Mouse (Mus musculus): Measurements from ENCODE around the gene Pigk. TPM values are rescaled to one million over a fixed set of nuclear protein-coding genes. Genes with fewer than 3 reads are reported as not detected.

Gene Pigk
- polyA plus RNA-seq, 1 experiment: 8.5 TPM

DNA sequence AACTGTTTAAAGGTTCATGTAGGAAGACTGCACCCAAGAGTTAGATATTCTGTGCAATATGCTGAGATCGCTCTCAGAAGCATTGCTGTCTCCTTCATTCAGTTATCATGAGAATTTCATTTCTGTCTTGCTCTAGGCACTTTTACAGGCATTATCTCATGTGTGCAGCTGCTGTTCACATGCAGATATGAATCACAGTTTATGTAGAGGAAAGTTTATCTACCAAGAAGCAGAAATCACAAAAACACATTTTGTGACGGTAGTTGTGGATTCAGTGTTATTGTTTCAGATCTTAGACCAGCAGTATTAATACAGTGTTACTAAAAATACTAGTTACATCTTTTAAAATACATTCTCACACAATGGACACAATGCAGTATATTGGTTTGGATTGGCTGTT is 36.0 kb downstream of the Pigk start:
- H3K4me3 ChIP-seq (replicated peaks): no peak overlapping the region
- H3K9me3 ChIP-seq: no peaks in the 10 kb centered on the region
- H3K4me1 ChIP-seq: no peaks in the 10 kb centered on the region
- H3K36me3 ChIP-seq (replicated peaks; ENCODE audit: low read length): peaks cover 34% of the 10 kb centered on the region
- H3K27me3 ChIP-seq (replicated peaks): no peaks in the 10 kb centered on the region
- TF ChIP-seq GATA1 (IDR thresholded peaks at IDR 0.05; ENCODE audit: borderline replicate concordance, low read length) (no peak), FLI1 (IDR thresholded peaks at IDR 0.05; ENCODE audit: low read length) (no peak)

DNA sequence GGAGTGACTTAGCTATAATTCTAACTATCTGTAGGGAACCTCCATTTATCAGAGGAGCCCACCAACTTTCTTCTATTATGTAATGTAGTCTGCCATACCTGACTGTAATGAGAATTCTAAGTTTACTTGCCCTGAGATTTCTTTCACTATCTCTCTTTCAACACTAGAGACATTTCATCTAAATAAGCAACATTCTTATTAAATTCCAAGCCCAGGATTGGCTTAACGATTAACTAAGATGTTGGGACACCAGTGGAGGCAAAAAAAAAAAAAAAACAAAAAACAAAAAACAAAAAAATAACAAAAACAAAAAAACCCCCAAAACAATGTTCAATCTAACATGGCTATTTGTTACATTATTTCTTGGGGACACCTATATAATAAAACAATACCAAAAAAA is 39.0 kb downstream of the Pigk start:
- peaks cover 23% of the 10 kb centered on the region for H3K4me1 ChIP-seq
- H3K36me3 ChIP-seq (replicated peaks; ENCODE audit: low read length): peaks cover 24% of the 10 kb centered on the region
- H3K9me3 ChIP-seq: no peaks in the 10 kb centered on the region
- no peak for TF ChIP-seq GATA1 (IDR thresholded peaks at IDR 0.05; ENCODE audit: borderline replicate concordance, low read length)
- TF ChIP-seq FLI1 (IDR thresholded peaks at IDR 0.05; ENCODE audit: low read length): no peak
- no peaks in the 10 kb centered on the region for H3K27me3 ChIP-seq (replicated peaks)
- H3K4me3 ChIP-seq (replicated peaks): no peak overlapping the region

DNA sequence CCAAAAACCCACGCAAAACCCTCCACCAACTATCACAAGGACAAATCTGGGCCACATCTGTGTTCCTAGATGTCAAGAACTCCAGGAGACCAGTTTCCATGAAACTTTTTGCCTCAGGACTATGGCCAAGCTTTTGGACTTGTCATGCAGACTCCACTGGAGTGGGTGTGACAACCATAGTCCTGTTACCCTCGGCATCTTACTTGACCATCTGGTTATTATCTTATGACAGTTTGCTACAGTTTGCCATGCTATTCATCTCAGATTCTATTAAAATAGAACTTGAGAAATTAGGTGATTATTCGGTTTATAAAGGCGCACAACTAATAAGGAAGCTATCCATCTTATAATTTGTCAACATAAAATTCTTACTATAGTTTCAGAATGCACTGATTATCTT is 39.4 kb downstream of the Pigk start:
- Histone ChIP-seq H3K36me3 (replicated peaks; ENCODE audit: low read length) (peaks cover 22% of the 10 kb centered on the region), H3K4me1 (peaks cover 26% of the 10 kb centered on the region), H3K4me3 (replicated peaks) (no peak overlapping the region), H3K27me3 (replicated peaks) (no peaks in the 10 kb centered on the region), H3K9me3 (no peaks in the 10 kb centered on the region)
- TF ChIP-seq GATA1 (IDR thresholded peaks at IDR 0.05; ENCODE audit: borderline replicate concordance, low read length) (no peak), FLI1 (IDR thresholded peaks at IDR 0.05; ENCODE audit: low read length) (no peak)

DNA sequence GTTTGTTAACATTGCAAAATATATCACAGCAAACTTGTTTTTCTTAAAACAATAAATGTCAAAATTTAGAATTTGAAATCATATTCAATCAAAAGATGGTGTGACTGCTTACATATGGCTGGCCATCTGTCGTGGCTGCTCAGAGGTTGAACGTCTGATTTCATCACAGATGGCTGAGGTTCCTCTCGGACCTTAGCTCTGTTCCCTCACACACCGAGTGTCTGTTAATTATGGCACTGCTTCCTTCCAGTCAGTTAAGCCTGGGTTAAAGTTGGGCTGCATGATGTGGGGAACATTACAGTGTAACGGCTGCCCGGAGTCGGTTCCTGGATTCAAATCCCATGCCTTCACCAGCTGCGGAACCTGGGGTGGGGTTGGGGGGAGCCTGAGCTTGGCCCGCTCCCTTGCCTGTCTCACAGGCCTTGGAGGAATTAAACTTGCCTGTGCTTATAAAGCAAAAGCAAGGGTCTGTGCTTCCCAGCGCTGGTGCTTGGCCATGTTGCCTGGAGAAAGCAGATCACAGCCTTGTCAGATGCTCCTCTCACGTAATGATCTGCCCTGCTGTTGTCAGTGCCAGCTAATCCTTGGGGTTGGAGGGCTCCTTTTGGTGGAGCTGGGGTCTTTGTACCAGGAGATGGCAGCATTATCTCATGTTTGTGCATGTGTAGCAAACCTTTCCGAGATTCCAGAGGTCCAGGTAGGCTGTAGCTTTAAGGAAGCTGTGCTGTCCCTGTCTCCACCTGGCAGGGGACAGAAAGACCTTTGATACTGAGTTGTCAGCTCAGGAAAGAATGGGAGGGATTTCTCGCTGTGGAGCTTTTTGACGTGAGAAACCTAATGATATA is 40.2 kb downstream of the Pigk start:
- TF ChIP-seq GATA1 (IDR thresholded peaks at IDR 0.05; ENCODE audit: borderline replicate concordance, low read length): no peak
- TF ChIP-seq FLI1 (IDR thresholded peaks at IDR 0.05; ENCODE audit: low read length): no peak
- H3K4me1 ChIP-seq: peaks cover 34% of the 10 kb centered on the region
- H3K36me3 ChIP-seq (replicated peaks; ENCODE audit: low read length): peaks cover 28% of the 10 kb centered on the region
- no peaks in the 10 kb centered on the region for H3K27me3 ChIP-seq (replicated peaks)
- H3K9me3 ChIP-seq: no peaks in the 10 kb centered on the region
- H3K4me3 ChIP-seq (replicated peaks): no peak overlapping the region

DNA sequence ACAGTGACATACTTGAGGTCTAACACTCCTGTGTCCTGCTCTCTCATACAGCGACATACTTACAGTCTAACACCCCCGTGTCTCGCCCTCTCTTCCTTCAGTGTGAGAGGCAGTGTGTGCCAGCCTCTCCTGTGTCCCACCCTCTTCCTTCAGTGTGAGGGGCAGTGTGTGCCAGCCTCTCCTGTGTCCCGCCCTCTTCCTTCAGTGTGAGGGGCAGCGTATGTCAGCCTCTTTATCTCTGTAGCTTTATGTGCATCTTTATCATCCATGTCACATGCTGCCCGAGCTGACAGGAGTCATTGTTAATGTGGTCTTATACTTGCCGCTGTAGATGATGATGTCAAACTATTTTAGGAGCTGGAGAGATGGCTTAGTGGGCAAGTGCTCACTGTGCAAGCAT is 41.6 kb downstream of the Pigk start:
- H3K9me3 ChIP-seq: no peaks in the 10 kb centered on the region
- no peaks in the 10 kb centered on the region for H3K27me3 ChIP-seq (replicated peaks)
- H3K4me1 ChIP-seq: peaks cover 39% of the 10 kb centered on the region
- peaks cover 33% of the 10 kb centered on the region for H3K36me3 ChIP-seq (replicated peaks; ENCODE audit: low read length)
- no peak for TF ChIP-seq GATA1 (IDR thresholded peaks at IDR 0.05; ENCODE audit: borderline replicate concordance, low read length)
- no peak for TF ChIP-seq FLI1 (IDR thresholded peaks at IDR 0.05; ENCODE audit: low read length)
- H3K4me3 ChIP-seq (replicated peaks): peak overlapping the region; percentile 23

DNA sequence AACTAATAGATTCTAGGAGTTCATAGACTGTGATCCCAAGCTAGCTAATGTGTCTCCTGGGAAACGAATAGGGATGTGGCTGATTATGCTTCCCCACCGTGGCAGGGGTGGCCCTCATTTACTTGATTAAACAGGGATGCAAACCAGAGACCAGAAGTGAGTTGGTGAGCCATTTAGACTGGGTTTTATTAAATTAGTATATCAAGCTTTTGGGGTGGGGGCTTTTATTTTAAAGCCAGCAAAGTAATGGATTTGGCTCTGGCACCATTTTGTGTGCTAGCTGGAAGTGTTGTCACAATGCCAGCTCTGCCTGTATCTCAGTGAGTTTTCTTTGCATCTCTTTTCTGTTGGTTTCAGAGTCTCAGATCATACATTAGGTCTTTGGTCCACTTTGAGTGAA is 43.0 kb downstream of the Pigk start:
- Histone ChIP-seq H3K36me3 (replicated peaks; ENCODE audit: low read length) (peaks cover 31% of the 10 kb centered on the region), H3K4me1 (peaks cover 49% of the 10 kb centered on the region), H3K27me3 (replicated peaks) (no peaks in the 10 kb centered on the region), H3K9me3 (no peaks in the 10 kb centered on the region), H3K4me3 (replicated peaks) (no peak overlapping the region)
- TF ChIP-seq FLI1 (IDR thresholded peaks at IDR 0.05; ENCODE audit: low read length) (no peak), GATA1 (IDR thresholded peaks at IDR 0.05; ENCODE audit: borderline replicate concordance, low read length) (no peak)

DNA sequence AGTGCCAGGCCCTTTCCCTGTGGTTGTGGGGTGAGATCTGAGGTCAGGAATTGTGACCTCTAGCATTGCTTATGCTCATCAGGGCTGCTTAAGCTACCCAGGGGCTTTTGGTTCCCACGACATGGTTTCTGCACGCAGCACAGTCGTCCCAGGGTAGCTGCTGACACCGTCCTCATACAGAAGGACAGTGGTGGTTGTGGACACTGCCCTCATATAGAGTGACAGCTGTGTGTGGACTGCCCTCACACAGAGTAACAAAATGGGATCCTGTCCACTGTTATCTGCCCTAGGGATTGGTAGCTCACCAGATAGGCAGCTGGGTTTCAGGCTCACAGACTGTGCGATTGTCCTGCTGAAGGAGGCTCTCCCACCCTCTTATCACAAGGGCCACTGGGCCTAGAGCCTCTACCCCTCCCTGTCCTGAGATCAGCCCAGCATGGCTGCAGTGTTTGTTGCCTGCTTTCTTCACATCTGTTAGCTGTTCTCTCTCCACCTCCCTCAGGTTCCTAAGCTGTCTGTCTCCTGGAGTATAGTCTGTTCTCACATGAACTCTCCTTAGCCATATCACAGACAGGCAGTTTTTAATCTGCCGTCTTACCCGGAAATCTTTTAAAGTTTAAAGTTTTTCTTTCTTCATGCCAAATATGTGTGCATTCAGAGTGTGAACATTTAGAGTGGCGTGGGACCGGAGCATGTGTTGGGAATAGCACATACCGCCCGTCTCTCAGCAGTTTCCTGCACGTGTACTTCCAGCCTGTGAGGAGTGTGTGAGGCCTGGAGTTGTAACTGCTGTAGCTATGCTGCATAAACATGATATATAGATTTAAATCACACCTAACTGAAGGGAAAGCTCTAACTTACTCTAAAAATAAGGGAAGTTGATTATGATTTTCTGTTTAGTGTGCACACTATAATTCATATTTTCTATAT is 43.8 kb downstream of the Pigk start:
- TF ChIP-seq GATA1 (IDR thresholded peaks at IDR 0.05; ENCODE audit: borderline replicate concordance, low read length): no peak
- TF ChIP-seq FLI1 (IDR thresholded peaks at IDR 0.05; ENCODE audit: low read length): no peak
- Histone ChIP-seq H3K4me3 (replicated peaks) (no peak overlapping the region), H3K36me3 (replicated peaks; ENCODE audit: low read length) (peaks cover 24% of the 10 kb centered on the region), H3K27me3 (replicated peaks) (no peaks in the 10 kb centered on the region), H3K4me1 (peaks cover 54% of the 10 kb centered on the region), H3K9me3 (no peaks in the 10 kb centered on the region)

DNA sequence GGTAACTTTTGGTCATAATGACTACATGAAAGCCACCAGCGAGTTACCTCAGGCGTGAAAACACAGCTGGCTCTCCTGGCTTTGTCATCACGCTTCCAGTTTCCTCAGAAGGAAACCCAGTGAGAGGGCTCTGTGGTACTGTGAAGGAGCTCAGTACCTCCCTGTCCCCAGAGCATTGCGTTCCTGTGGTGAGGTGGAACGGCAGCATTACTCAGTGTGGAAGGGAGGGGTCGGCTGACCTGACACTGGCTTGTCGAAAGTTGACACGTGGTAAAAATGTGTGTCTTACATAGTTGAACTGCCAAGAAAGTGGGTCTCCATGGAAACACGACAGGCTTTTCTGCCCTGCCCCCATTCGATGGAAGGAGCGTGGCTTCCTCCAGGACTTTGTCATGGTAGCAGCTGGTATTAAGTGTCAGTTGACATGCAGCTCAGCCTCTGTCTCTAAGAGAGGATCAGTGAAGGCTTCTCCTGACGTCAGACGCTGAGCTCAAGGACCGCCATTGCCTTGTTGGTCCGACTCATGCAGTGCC is 44.7 kb downstream of the Pigk start:
- Histone ChIP-seq H3K9me3 (no peaks in the 10 kb centered on the region), H3K27me3 (replicated peaks) (no peaks in the 10 kb centered on the region), H3K4me1 (peaks cover 62% of the 10 kb centered on the region), H3K4me3 (replicated peaks) (no peak overlapping the region), H3K36me3 (replicated peaks; ENCODE audit: low read length) (peaks cover 24% of the 10 kb centered on the region)
- no peak for TF ChIP-seq FLI1 (IDR thresholded peaks at IDR 0.05; ENCODE audit: low read length)
- no peak for TF ChIP-seq GATA1 (IDR thresholded peaks at IDR 0.05; ENCODE audit: borderline replicate concordance, low read length)

DNA sequence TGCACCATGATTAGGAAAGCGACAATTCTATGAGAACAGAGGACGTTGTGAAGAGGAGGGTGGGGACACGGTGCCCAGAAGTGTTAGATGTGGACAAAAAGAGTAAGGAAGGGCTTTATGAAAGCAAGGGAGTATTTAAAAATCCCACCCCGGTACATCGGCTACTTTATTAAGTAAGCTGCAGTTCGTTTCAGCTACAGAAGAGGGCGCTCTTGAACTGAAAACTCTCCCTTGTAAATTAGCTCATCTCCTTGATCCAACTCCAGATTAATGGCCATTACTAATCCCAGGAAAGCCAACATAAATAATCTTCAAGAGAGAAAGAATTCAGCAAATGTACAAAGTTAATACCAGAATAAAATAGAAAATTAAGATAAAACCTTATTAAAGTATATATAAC is 47.2 kb downstream of the Pigk start:
- TF ChIP-seq GATA1 (IDR thresholded peaks at IDR 0.05; ENCODE audit: borderline replicate concordance, low read length): no peak
- TF ChIP-seq FLI1 (IDR thresholded peaks at IDR 0.05; ENCODE audit: low read length): no peak
- H3K4me1 ChIP-seq: peaks cover 77% of the 10 kb centered on the region

More for the DNA sequence above, 47.2 kb downstream of the Pigk start:
- Histone ChIP-seq H3K36me3 (replicated peaks; ENCODE audit: low read length) (peaks cover 24% of the 10 kb centered on the region), H3K9me3 (no peaks in the 10 kb centered on the region), H3K27me3 (replicated peaks) (no peaks in the 10 kb centered on the region), H3K4me3 (replicated peaks) (no peak overlapping the region)
